9 mouse cellular contexts compared by ENCODE assay signal in the genomic region with DNA sequence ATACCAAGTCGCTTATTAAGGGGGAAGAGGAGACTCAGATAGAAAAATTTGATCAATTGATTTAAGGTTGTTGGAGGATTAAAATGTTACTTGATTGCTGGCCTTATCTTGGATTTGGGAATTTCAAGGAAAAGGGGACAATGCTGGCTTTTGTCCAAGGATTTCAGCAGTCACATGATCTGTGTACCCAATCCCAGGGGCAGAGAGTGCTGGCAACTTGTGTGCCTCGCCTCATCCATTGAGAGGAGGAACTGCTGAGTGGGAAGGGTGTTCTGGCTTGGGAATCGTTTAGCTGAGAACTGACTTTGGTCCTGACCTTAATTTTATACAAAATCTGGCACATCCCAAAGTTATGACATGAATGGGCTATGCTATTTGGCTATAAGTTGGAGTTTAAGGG.
DNase-seq lines count a peak whose midpoint lies in the region; ATAC-seq and TF ChIP-seq lines count a peak whose summit lies in the region.
"Had no signal": no experiment of that assay in that cellular context is flagged by ENCODE, and none has a peak within 500 bp of the region (broad histone marks: within the 10 kb centered on the region; RNA-seq: fewer than 3 reads in every experiment).

No protein-coding gene starts in this region.

- no peak overlapping the region for H3K4me3 ChIP-seq in forebrain, embryonic 13.5 days
- H3K4me3 ChIP-seq in forebrain, embryonic 10.5 days: no peak overlapping the region
- H3K4me3 ChIP-seq in limb, embryonic 14.5 days (replicated peaks; ENCODE audit: low read length): no peak overlapping the region
- H3K4me3 ChIP-seq in limb, embryonic 10.5 days: no peak overlapping the region
- H3K4me3 ChIP-seq in MEL (ENCODE audit: control insufficient read depth in 1 of 2, insufficient read depth in 1 of 2, low read depth in 2 of 2, low read length in 2 of 2): no peak overlapping the region
- no peak overlapping the region for H3K4me3 ChIP-seq in intestine, embryonic 16.5 days (ENCODE audit: low read length)
- H3K4me3 ChIP-seq in layer of hippocampus, adult 2 months: no peak overlapping the region

- TF ChIP-seq CTCF in MEL (IDR thresholded peaks at IDR 0.05 in 2 of 3, conservative IDR thresholded peaks at IDR 0.05 in 1 of 3; ENCODE audit: control insufficient read depth in 1 of 3, insufficient read depth in 1 of 3, low read depth in 2 of 3, low read length in 3 of 3, poor library complexity in 1 of 3, severe bottlenecking in 1 of 3): no peak
- no peak for TF ChIP-seq CTCF in layer of hippocampus, adult 2 months (conservative IDR thresholded peaks at IDR 0.05)

- no peaks in the 10 kb centered on the region for H3K27me3 ChIP-seq in forebrain, embryonic 13.5 days
- H3K27me3 ChIP-seq in forebrain, embryonic 10.5 days (ENCODE audit: poor library complexity, severe bottlenecking): no peaks in the 10 kb centered on the region
- H3K27me3 ChIP-seq in limb, embryonic 14.5 days (ENCODE audit: control insufficient read depth, insufficient read depth, low read length): no peaks in the 10 kb centered on the region
- H3K27me3 ChIP-seq in limb, embryonic 10.5 days (ENCODE audit: low read depth, poor library complexity, severe bottlenecking): no peaks in the 10 kb centered on the region
- no peaks in the 10 kb centered on the region for H3K27me3 ChIP-seq in MEL (ENCODE audit: control insufficient read depth in 1 of 2, insufficient read depth in 2 of 2, low read length in 2 of 2)
- H3K27me3 ChIP-seq in intestine, embryonic 16.5 days (replicated peaks; ENCODE audit: control insufficient read depth, insufficient read depth, low read length): no peaks in the 10 kb centered on the region

- no peak overlapping the region for H3K27ac ChIP-seq in forebrain, embryonic 13.5 days
- no peak overlapping the region for H3K27ac ChIP-seq in forebrain, embryonic 10.5 days
- H3K27ac ChIP-seq in limb, embryonic 14.5 days (replicated peaks; ENCODE audit: low read depth, low read length): no peak overlapping the region
- H3K27ac ChIP-seq in limb, embryonic 10.5 days: no peak overlapping the region
- no peak overlapping the region for H3K27ac ChIP-seq in MEL (ENCODE audit: control insufficient read depth, low read depth, low read length)
- peak overlapping the region; percentile 47 for H3K27ac ChIP-seq in intestine, embryonic 16.5 days (ENCODE audit: low read length)
- H3K27ac ChIP-seq in layer of hippocampus, adult 2 months: no peak overlapping the region

- ATAC-seq in forebrain, embryonic 13.5 days: peak; percentile 89
- ATAC-seq in limb, embryonic 14.5 days (ENCODE audit: low FRiP score, low read depth): no peak
- peak; percentile 59; the same call in 1 of the 2 replicates for ATAC-seq in intestine, embryonic 16.5 days

- no peak for TF ChIP-seq POLR2A in limb, embryonic 14.5 days (IDR thresholded peaks at IDR 0.05; ENCODE audit: borderline replicate concordance, extremely low read depth, insufficient read depth, insufficient read length)
- no peak for TF ChIP-seq POLR2A in MEL (IDR thresholded peaks at IDR 0.05; ENCODE audit: control insufficient read depth in 1 of 2, insufficient read depth in 1 of 2, low read depth in 1 of 2, low read length in 2 of 2, poor library complexity in 1 of 2)

- no peak for TF ChIP-seq RAD21 in MEL (IDR thresholded peaks at IDR 0.05; ENCODE audit: low read depth, low read length)

- peaks cover 55% of the 10 kb centered on the region for H3K79me2 ChIP-seq in MEL (ENCODE audit: control insufficient read depth, insufficient read depth, low read length, poor library complexity)

- no peak for TF ChIP-seq EP300 in MEL (IDR thresholded peaks at IDR 0.05; ENCODE audit: low read depth in 1 of 2, low read length in 2 of 2)

- H3K4me1 ChIP-seq in forebrain, embryonic 13.5 days: peaks cover 17% of the 10 kb centered on the region
- H3K4me1 ChIP-seq in forebrain, embryonic 10.5 days: peaks cover 32% of the 10 kb centered on the region
- peaks cover 34% of the 10 kb centered on the region for H3K4me1 ChIP-seq in limb, embryonic 14.5 days (ENCODE audit: control insufficient read depth, insufficient read depth, low read length)
- peaks cover 23% of the 10 kb centered on the region for H3K4me1 ChIP-seq in limb, embryonic 10.5 days
- peaks cover 53 to 54% of the 10 kb centered on the region in 2 experiments for H3K4me1 ChIP-seq in MEL (ENCODE audit: control insufficient read depth in 1 of 2, insufficient read depth in 2 of 2, low read length in 2 of 2)
- H3K4me1 ChIP-seq in intestine, embryonic 16.5 days (ENCODE audit: control insufficient read depth, insufficient read depth, low read length): peaks cover 51% of the 10 kb centered on the region

- no peaks in the 10 kb centered on the region for H3K9me3 ChIP-seq in forebrain, embryonic 13.5 days (replicated peaks)
- no peaks in the 10 kb centered on the region for H3K9me3 ChIP-seq in forebrain, embryonic 10.5 days
- H3K9me3 ChIP-seq in limb, embryonic 14.5 days (ENCODE audit: control insufficient read depth, low read length): no peaks in the 10 kb centered on the region
- H3K9me3 ChIP-seq in limb, embryonic 10.5 days (replicated peaks): no peaks in the 10 kb centered on the region
- no peaks in the 10 kb centered on the region for H3K9me3 ChIP-seq in MEL (replicated peaks; ENCODE audit: insufficient read depth, low read length)
- H3K9me3 ChIP-seq in intestine, embryonic 16.5 days (ENCODE audit: control insufficient read depth, low read length): no peaks in the 10 kb centered on the region

- no peaks in the 10 kb centered on the region for H3K36me3 ChIP-seq in forebrain, embryonic 13.5 days (ENCODE audit: poor library complexity, severe bottlenecking)
- no peaks in the 10 kb centered on the region; the same call in 1 of the 2 replicates for H3K36me3 ChIP-seq in forebrain, embryonic 10.5 days (replicated peaks)
- peaks cover 3% of the 10 kb centered on the region; the same call in 1 of the 2 replicates for H3K36me3 ChIP-seq in limb, embryonic 14.5 days (ENCODE audit: control insufficient read depth, insufficient read depth, low read length)
- no peaks in the 10 kb centered on the region for H3K36me3 ChIP-seq in limb, embryonic 10.5 days
- peaks cover 7 to 76% of the 10 kb centered on the region in 2 experiments for H3K36me3 ChIP-seq in MEL (ENCODE audit: control insufficient read depth in 1 of 2, insufficient read depth in 2 of 2, low read length in 2 of 2)
- H3K36me3 ChIP-seq in intestine, embryonic 16.5 days (ENCODE audit: control insufficient read depth, insufficient read depth, low read length): 0 out of 2 replicates have a peak, but pooled peaks cover 3% of the 10 kb centered on the region

- intact Hi-C loops in left cerebral cortex, postnatal 14 days (cut with DNase I): no loop called here

- H3K9ac ChIP-seq in forebrain, embryonic 13.5 days: no peak overlapping the region
- H3K9ac ChIP-seq in limb, embryonic 14.5 days (ENCODE audit: low read depth, low read length, severe bottlenecking): no peak overlapping the region
- no peak overlapping the region for H3K9ac ChIP-seq in MEL (ENCODE audit: control insufficient read depth, low read depth, low read length, poor library complexity, severe bottlenecking)
- H3K9ac ChIP-seq in intestine, embryonic 16.5 days (ENCODE audit: low read depth, low read length): no peak overlapping the region

- WGBS in forebrain, embryonic 13.5 days: 33% methylated on average over 3 of the region's 3 CpGs
- 43% methylated on average over 3 of the region's 3 CpGs for WGBS in forebrain, embryonic 10.5 days
- WGBS in limb, embryonic 14.5 days: 53% methylated on average over 3 of the region's 3 CpGs
- WGBS in limb, embryonic 10.5 days: 80% methylated on average over 3 of the region's 3 CpGs
- 31% methylated on average over 3 of the region's 3 CpGs for WGBS in intestine, embryonic 16.5 days

- no peak overlapping the region for H3K4me2 ChIP-seq in forebrain, embryonic 13.5 days
- H3K4me2 ChIP-seq in limb, embryonic 14.5 days (replicated peaks; ENCODE audit: low read depth, low read length, severe bottlenecking): no peak overlapping the region
- no peak overlapping the region for H3K4me2 ChIP-seq in intestine, embryonic 16.5 days (ENCODE audit: low read depth, low read length)

- DNase-seq in forebrain, embryonic 10.5 days (ENCODE audit: extremely low spot score, low spot score): no peak
- peak; percentile 58 for DNase-seq in limb, embryonic 14.5 days (ENCODE audit: low spot score)
- DNase-seq in limb, embryonic 10.5 days (ENCODE audit: low spot score): no peak
- DNase-seq in MEL (ENCODE audit: low read depth, low spot score): no peak
- DNase-seq in layer of hippocampus, adult 2 months (ENCODE audit: low spot score in 2 of 2): no peak
- no peak for DNase-seq in left cerebral cortex, postnatal 14 days (ENCODE audit: low spot score in 2 of 2)
- DNase-seq: kidney, adult 11 months had no signal

TF ChIP-seq in MEL, 35 proteins besides CTCF, POLR2A, EP300 and RAD21:
- TF ChIP-seq ZC3H11A (IDR thresholded peaks at IDR 0.05; ENCODE audit: low read depth, low read length) (0 out of 2 replicates have a peak, but pooled peaks have one; percentile 14), ZNF384 (IDR thresholded peaks at IDR 0.05; ENCODE audit: low read depth, low read length) (no peak), CHD1 (IDR thresholded peaks at IDR 0.05; ENCODE audit: low read depth, low read length) (0 out of 2 replicates have a peak, but pooled peaks have one; percentile 42), HCFC1 (IDR thresholded peaks at IDR 0.05; ENCODE audit: low read depth, low read length) (no peak), USF1 (IDR thresholded peaks at IDR 0.05; ENCODE audit: low read depth, low read length) (peak; percentile 68), MYC (IDR thresholded peaks at IDR 0.05; ENCODE audit: low read depth, low read length) (no peak), ZKSCAN1 (IDR thresholded peaks at IDR 0.05; ENCODE audit: low read depth, low read length) (no peak), RCOR1 (IDR thresholded peaks at IDR 0.05; ENCODE audit: low read depth, low read length) (no peak), CHD2 (IDR thresholded peaks at IDR 0.05; ENCODE audit: low read length) (no peak)
